Mouse (Mus musculus) kidney, adult 8-10 months (tissue): ENCODE results near the gene 9330182L06Rik.

Experiments used
- DNase-seq, 2 experiments: peaks; one replicate each; pipeline ENCODE4 v3.0.0; 2022

Gene 9330182L06Rik

GRCm38 (mm10) chr5:9265586-9266279, at the start of gene 9330182L06Rik:
TSS of gene 9330182L06Rik (plus strand) at chr5:9266118.
- DNase-seq = peak in 1 of 2 experiments; percentile 19

- no peak for DNase-seq
Observed at GRCm38 (mm10) chr5:9227456-9228008, 38.4 kb upstream of the 9330182L06Rik start.

- no peak for DNase-seq
Observed at GRCm38 (mm10) chr5:9264361-9264760, 1.6 kb upstream of the 9330182L06Rik start.

DNA sequence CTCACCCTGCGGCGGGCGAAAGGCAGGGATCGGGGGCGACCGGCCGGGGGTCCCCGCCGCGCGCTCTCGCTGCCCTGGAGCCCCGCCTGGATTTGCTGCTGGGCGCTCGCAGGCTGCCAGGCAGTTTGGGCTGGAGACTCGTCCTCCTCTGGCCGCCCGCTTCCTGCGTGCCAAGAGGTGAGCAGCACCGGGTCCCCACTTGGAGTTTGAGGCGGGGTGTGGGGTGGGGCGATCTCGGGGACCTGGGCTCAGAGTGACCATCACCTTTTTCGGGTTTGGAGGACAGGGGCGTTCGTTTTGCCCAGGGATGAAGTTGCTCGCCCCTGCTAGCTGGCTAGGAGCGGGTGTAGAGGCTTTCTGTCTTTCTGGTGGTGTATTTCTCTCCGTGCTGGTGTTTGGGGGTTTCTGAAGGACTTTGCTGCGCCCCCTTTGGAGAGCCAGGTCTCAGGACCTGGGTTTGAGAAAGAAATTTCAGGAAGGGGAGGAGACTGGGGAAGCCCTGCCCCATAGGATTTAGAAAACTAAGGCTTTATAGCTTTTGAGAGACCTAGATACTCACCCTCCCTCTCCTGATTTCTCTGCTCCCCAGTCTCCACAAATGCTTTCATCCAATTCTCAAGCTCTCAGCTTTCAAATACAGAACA, 484 bp downstream of the 9330182L06Rik start:
- no peak for DNase-seq

DNA sequence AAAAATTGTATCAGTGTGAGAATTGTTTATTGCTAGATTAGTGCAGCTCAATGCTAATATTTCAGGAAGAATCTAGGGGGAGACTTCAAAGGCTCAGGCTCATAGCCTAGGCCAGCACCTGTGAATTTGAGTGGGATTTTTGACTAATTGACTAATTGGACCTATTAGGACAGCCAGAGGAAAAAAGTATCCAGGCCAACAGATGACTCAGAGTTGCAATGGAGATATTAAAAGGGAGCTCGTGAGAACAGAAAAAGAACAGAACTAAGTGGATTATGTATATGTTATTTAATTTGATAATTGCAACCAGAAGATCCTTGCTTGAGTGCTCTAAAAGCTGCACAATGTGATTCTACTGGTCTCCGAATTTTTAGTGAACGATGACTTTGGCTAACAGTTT, 3.7 kb downstream of the 9330182L06Rik start:
- no peak for DNase-seq

- no peak for DNase-seq
Observed at GRCm38 (mm10) chr5:9272976-9273375, 7.1 kb downstream of the 9330182L06Rik start.

GRCm38 (mm10) chr5:9295777-9296549, 30.0 kb downstream of the 9330182L06Rik start:
- DNase-seq = no peak

GRCm38 (mm10) chr5:9296550-9296928, 30.6 kb downstream of the 9330182L06Rik start:
- no peak for DNase-seq

DNA sequence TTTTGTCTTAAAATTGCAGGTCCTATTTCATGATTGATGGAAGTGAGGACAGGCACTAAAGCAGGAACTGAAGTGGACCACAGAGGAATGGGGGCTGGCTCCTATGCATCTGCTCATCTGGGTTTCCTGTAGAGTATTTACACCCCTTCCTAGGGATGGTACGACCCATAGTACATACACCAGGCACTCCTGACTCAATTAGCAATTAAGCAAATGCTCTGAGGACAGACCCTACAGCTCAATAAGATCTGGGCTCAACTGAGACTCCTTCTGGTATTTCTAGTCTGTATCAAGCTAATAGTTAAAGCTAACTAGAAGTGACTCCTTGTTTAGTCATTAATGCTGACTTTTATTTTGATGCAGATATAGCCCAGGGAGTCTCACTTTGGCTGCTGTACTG, 60.9 kb downstream of the 9330182L06Rik start:
- no peak for DNase-seq

DNA sequence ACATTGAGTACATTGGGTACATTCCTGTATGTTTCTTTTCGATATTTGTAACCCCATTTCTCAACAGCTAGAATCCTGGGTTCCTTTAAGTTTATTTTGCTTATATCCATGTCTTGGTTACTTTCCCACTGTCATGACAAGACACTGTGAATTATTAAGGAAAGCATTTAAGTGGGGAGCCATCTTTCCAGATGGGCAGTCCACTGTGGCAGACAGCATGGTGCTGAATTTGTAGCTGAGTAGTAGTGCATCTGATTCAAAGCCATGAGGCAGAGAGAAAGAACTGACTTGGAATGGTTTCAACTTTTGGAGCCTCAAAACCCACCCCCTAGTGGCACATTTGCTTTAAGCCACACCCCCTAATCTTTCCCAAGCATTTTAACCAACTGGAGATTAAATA, 61.6 kb downstream of the 9330182L06Rik start:
- DNase-seq = no peak

DNA sequence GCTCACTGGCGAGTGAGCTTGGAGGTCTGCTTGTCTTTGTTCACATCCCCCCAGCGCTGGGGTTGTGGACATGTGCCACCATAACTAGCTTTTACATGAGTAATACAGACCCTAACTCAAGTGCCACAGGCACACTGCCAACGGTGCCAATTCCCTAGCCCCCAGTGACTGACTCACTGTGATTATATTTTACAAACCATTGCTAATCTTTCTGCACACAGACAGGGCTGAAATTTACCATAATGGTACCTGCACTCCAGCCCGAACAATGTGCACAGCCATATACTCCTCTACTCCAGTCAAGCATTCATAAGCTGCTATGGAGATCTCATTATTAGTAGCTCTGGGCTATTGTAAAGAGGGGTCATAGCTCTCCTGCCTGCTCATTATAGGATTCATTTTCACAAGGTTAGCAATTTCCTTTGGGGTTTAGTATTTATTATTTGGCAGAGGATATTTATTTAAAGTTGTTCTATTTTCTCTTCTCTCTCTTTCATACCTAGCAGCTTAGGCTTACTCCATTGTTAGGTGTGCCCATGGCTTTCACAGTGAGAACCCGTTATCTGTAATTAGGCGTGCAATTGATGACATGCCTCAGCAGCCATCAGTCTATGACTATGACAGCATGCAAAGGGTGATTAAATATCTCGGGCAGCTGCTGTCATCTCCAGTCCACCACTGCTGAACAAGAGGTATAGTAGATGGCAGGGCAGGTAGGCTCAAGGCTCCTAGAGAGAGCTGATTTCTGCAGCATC, 73.0 kb downstream of the 9330182L06Rik start:
- DNase-seq = no peak

DNA sequence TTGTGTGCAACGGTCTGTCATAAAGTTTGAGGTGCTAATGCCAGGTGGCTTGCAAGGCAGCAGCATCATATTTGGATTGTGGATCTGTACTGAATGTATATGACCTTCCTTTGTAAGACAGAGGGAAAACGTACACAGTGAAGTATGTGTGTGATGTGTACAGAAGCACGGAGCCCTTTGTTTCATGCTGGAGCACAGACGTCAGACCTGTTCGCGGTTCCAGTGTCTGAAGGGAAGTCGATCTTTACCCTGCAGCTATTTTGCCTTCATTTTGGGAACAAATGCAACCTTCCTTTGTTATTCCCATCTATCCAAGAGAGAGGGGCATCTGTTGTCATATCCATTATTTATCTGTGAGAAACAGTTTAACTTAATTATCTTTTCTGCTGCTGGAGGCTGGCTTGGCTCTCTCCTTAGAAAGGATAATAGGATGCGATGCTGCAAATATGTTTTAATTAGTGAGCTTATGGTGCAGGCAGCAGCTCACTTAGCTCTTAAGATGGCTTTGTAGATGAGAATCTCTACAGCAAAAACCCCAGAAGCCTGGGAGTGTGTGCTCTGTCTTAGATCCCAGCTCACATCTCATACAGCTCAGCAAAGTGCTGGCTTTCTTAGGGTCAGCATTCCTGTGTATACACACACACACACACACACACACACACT, 73.7 kb downstream of the 9330182L06Rik start:
- no peak for DNase-seq

- DNase-seq = no peak
Observed at GRCm38 (mm10) chr5:9344581-9344980, 78.7 kb downstream of the 9330182L06Rik start.

GRCm38 (mm10) chr5:9345038-9345617, 79.2 kb downstream of the 9330182L06Rik start:
- no peak for DNase-seq

- DNase-seq = no peak
Observed at GRCm38 (mm10) chr5:9345625-9346024, 79.7 kb downstream of the 9330182L06Rik start.

DNA sequence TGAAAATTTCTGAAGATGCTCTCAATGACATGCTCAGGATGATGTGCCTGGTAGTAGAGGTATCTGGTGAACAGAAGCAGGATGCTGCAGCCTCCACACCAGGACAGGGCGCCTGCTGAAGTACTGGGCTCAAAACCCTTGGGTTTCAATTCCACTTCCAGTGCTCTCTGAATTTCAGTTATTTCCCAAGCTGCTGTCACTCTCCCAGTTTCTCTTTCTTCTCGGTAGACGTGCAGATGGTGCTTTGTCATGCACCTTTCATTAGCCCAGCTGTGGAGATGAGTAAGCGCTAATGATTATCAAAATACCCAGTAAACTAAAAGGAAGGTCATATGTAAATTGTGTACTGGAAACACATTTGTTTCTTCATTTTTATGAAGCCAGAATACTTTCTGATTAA, 80.6 kb downstream of the 9330182L06Rik start:
- DNase-seq = no peak

DNA sequence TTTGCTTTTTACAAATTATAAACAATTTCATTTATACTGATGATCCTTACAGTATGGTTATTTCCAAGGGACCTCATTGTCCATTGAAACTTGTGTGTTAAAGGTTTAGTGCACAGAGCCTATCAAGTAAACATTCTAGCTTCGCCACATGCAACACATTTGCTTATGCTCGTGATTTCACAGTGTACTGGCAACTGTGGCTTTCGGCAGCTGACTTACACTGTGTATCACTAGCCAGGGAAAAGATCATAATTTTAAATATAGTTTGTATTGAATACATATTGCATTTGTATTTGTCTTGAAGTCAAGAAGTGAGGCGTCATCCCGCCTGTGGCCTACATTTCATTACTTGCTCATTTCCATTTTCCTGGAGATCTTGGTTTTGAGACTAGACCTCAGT, 86.2 kb downstream of the 9330182L06Rik start:
- DNase-seq = no peak

GRCm38 (mm10) chr5:9352646-9353045, 86.7 kb downstream of the 9330182L06Rik start:
- no peak for DNase-seq

DNA sequence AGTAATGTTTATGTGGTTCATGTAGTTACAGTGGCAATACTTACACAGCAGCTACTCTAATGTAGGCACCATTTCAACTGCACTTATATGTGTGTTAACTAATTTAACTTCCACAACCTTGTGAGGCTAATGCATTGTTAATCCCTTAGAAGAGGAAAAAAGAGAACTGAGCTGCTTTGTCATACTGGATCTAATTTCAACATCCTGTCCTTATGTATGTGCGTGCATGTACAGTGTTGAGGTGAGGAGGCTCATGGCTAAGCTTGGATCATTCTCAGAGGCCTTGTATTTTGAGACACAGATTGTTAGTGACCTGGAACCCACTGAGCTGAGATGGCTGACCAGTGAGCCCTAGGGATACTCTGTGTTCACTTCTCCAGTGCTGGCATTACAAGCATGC, 88.3 kb downstream of the 9330182L06Rik start:
- DNase-seq = no peak

DNA sequence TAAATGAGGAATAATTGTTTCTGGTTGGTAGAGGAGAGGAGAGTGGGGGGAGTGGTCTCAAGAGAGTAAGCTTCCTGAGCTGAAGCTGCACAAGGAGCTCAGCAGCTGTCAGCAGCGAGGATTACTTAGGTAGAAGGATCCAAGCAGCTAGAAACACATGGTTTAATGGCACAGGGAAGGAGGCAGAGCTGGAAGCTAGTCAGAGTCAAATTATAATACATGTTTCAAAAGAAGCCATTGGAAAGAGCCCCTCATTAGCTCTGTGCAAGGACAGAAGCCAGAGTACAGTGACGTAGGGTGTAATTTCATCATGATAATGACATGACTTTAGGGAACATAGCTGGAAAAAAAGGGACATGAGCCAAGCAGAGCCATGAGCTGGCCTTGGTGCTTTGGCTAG, 92.2 kb downstream of the 9330182L06Rik start:
- no peak for DNase-seq

DNA sequence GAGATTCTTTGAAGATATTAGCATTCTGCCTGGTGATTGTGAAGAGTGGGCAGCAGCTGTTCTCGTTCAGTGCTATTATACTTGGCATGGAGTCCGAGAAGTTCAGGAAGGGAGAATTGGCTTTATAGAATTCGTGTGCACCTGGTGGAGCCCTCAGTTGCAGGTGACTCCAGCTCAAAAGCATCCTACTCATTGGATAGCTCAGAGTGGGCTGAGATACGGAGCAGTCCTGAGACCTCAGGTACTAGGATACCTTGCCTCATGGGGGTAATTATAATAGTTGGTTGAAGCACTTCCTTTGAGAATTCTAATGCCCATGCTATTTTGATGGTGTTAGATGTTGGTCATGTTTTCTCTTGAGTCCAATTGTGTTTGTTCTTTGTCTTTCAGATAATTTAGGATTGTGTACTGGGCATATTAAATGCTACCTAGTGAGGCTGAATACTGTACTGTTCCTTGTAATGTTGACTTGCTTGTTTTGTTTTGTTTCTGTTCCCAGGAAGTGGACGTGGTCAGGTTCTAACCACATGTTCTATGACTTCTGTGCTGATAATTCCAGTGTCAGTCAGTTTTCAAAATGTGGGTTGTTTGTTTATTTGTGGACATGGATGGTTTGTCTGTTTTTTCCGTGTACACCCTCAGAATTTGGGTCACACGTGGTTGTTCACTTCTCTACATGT, 96.2 kb downstream of the 9330182L06Rik start:
- DNase-seq = no peak
